Mouse (Mus musculus): ENCODE results near the gene Fbxo34.

The Fbxo34 gene

GRCm38 (mm10) chr14:47493592-47494361 lies 43.6 kb downstream of the Fbxo34 start:
- POLR2A ChIA-PET = interaction anchor here in 2 of 4 experiments (0.8 to 1.7 kb wide), 4 partner anchors 7 to 40 kb away, joined by 4 to 6 read pairs (median 4); no protein-coding TSS in a partner anchor

GRCm38 (mm10) chr14:47495951-47496350 lies 45.7 kb downstream of the Fbxo34 start:
- ChIA-PET CTCF (interaction anchor here (0.6 to 1.5 kb wide), 8 partner anchors 10 to 446 kb away, joined by 3 to 6 read pairs (median 4); no protein-coding TSS in a partner anchor), POLR2A (interaction anchor here in 3 of 4 experiments (0.6 to 3.4 kb wide), 8 partner anchors 16 to 141 kb away, joined by 3 to 22 read pairs (median 4); no protein-coding TSS in a partner anchor)

More at GRCm38 (mm10) chr14:47493592-47494361, 43.6 kb downstream of the Fbxo34 start:
- CTCF ChIA-PET = interaction anchor here in 1 of 4 experiments (0.7 to 1.6 kb wide), 2 partner anchors 35 to 40 kb away, joined by 3 to 4 read pairs; no protein-coding TSS in a partner anchor

- CTCF ChIA-PET = interaction anchor here in 2 of 4 experiments (1.2 to 1.5 kb wide), 3 partner anchors 18 to 25 kb away, joined by 4 read pairs; no protein-coding TSS in a partner anchor
Observed at GRCm38 (mm10) chr14:47497166-47497565, 46.9 kb downstream of the Fbxo34 start.

GRCm38 (mm10) chr14:47498632-47499031 lies 48.4 kb downstream of the Fbxo34 start:
- CTCF ChIA-PET = interaction anchor here in 3 of 4 experiments (0.6 to 1.5 kb wide), 4 partner anchors 16 to 164 kb away, joined by 3 to 4 read pairs (median 4); no protein-coding TSS in a partner anchor
- POLR2A ChIA-PET = interaction anchor here in 2 of 4 experiments (0.8 to 3.6 kb wide), 7 partner anchors 9 to 60 kb away, joined by 3 to 22 read pairs (median 4); no protein-coding TSS in a partner anchor

More at GRCm38 (mm10) chr14:47497166-47497565, 46.9 kb downstream of the Fbxo34 start:
- POLR2A ChIA-PET = interaction anchor here in 3 of 4 experiments (0.6 to 3.6 kb wide), 8 partner anchors 8 to 75 kb away, joined by 3 to 22 read pairs (median 4); no protein-coding TSS in a partner anchor

- ChIA-PET CTCF (interaction anchor here in 2 of 4 experiments (0.8 to 1.1 kb wide), 2 partner anchors 11 to 44 kb away, joined by 3 to 5 read pairs; no protein-coding TSS in a partner anchor), POLR2A (interaction anchor here in 1 of 4 experiments (0.6 to 0.9 kb wide), 2 partner anchors 11 to 66 kb away, joined by 4 read pairs; partner anchors contain the start of gene Atg14)
Observed at GRCm38 (mm10) chr14:47504036-47504435, 53.8 kb downstream of the Fbxo34 start.

GRCm38 (mm10) chr14:47506676-47507075 lies 56.5 kb downstream of the Fbxo34 start:
- ChIA-PET POLR2A (interaction anchor here in 3 of 4 experiments (0.6 to 1.8 kb wide), 6 partner anchors 9 to 1507 kb away, joined by 3 to 4 read pairs (median 3); no protein-coding TSS in a partner anchor), CTCF (interaction anchor here (0.6 to 1.8 kb wide), 5 partner anchors 9 to 23 kb away, joined by 3 to 7 read pairs (median 4); no protein-coding TSS in a partner anchor)

GRCm38 (mm10) chr14:47508035-47508434 lies 57.8 kb downstream of the Fbxo34 start:
- POLR2A ChIA-PET = interaction anchor here in 3 of 4 experiments (0.7 to 1.8 kb wide), 11 partner anchors 8 to 572 kb away, joined by 3 to 6 read pairs (median 4); no protein-coding TSS in a partner anchor
- CTCF ChIA-PET = interaction anchor here in 2 of 4 experiments (0.6 kb wide), 2 partner anchors 71 to 1980 kb away, joined by 3 to 6 read pairs; no protein-coding TSS in a partner anchor

GRCm38 (mm10) chr14:47510244-47510643 lies 60.0 kb downstream of the Fbxo34 start:
- ChIA-PET POLR2A (interaction anchor here in 2 of 4 experiments (1.0 to 1.6 kb wide), 4 partner anchors 9 to 37 kb away, joined by 3 to 7 read pairs (median 3); no protein-coding TSS in a partner anchor), CTCF (interaction anchor here in 1 of 4 experiments (0.6 to 1.4 kb wide), 2 partner anchors 19 to 104 kb away, joined by 5 to 12 read pairs; no protein-coding TSS in a partner anchor)

GRCm38 (mm10) chr14:47513606-47514005 lies 63.4 kb downstream of the Fbxo34 start:
- ChIA-PET CTCF (no interaction called here), POLR2A (no interaction called here)

GRCm38 (mm10) chr14:47514816-47515453 lies 64.7 kb downstream of the Fbxo34 start:
- POLR2A ChIA-PET = interaction anchor here (0.5 to 2.6 kb wide), 16 partner anchors 10 to 134 kb away, joined by 3 to 20 read pairs (median 4); no protein-coding TSS in a partner anchor
- CTCF ChIA-PET = interaction anchor here (0.6 to 2.2 kb wide), 13 partner anchors 8 to 1905 kb away, joined by 3 to 11 read pairs (median 4); no protein-coding TSS in a partner anchor

- ChIA-PET POLR2A (interaction anchor here (0.5 to 2.6 kb wide), 17 partner anchors 8 to 164 kb away, joined by 3 to 20 read pairs (median 4); no protein-coding TSS in a partner anchor), CTCF (interaction anchor here (0.6 to 2.2 kb wide), 22 partner anchors 9 to 1905 kb away, joined by 3 to 11 read pairs (median 4); partner anchors contain the start of gene Lgals3 (in 1 of the 4))
Observed at GRCm38 (mm10) chr14:47515636-47516035, 65.4 kb downstream of the Fbxo34 start.

- CTCF ChIA-PET = interaction anchor here in 2 of 4 experiments (0.6 to 1.3 kb wide), 3 partner anchors 10 to 162 kb away, joined by 3 to 4 read pairs (median 4); no protein-coding TSS in a partner anchor
- POLR2A ChIA-PET = interaction anchor here in 1 of 4 experiments (1.0 to 2.6 kb wide), 5 partner anchors 10 to 44 kb away, joined by 3 to 20 read pairs (median 4); no protein-coding TSS in a partner anchor
Observed at GRCm38 (mm10) chr14:47516755-47517154, 66.5 kb downstream of the Fbxo34 start.

GRCm38 (mm10) chr14:47518619-47519018 lies 68.4 kb downstream of the Fbxo34 start:
- ChIA-PET POLR2A (interaction anchor here in 1 of 4 experiments (1.5 kb wide), 1 partner anchor 21 kb away, joined by 4 read pairs; no protein-coding TSS in a partner anchor), CTCF (interaction anchor here in 1 of 4 experiments (1.7 kb wide), 1 partner anchor 10 kb away, joined by 4 read pairs; no protein-coding TSS in a partner anchor)

GRCm38 (mm10) chr14:47520751-47521449 lies 70.7 kb downstream of the Fbxo34 start:
- POLR2A ChIA-PET = interaction anchor here in 2 of 4 experiments (1.4 to 1.6 kb wide), 2 partner anchors 13 to 20 kb away, joined by 3 to 4 read pairs; no protein-coding TSS in a partner anchor
- CTCF ChIA-PET = interaction anchor here in 2 of 4 experiments (1.0 to 2.2 kb wide), 5 partner anchors 8 to 49 kb away, joined by 4 to 8 read pairs (median 4); no protein-coding TSS in a partner anchor

- CTCF ChIA-PET = interaction anchor here in 1 of 4 experiments (1.0 to 2.2 kb wide), 2 partner anchors 7 to 12 kb away, joined by 4 to 8 read pairs; no protein-coding TSS in a partner anchor
- POLR2A ChIA-PET = interaction anchor here in 1 of 4 experiments (0.7 kb wide), 1 partner anchor 50 kb away, joined by 3 read pairs; no protein-coding TSS in a partner anchor
Observed at GRCm38 (mm10) chr14:47521609-47522008, 71.4 kb downstream of the Fbxo34 start.

GRCm38 (mm10) chr14:47522301-47522700 lies 72.1 kb downstream of the Fbxo34 start:
- ChIA-PET POLR2A (interaction anchor here in 2 of 4 experiments (0.6 to 0.7 kb wide), 2 partner anchors 26 to 50 kb away, joined by 3 to 4 read pairs; no protein-coding TSS in a partner anchor), CTCF (interaction anchor here in 1 of 4 experiments (1.0 kb wide), 1 partner anchor 12 kb away, joined by 4 read pairs; no protein-coding TSS in a partner anchor)
